Mouse (Mus musculus) embryonic facial prominence, embryonic 10.5 days (tissue): Measurements from ENCODE around the gene Pigq. TPM values are rescaled to one million over a fixed set of nuclear protein-coding genes. Genes with fewer than 3 reads are reported as not detected.

Experiments
- DNase-seq: peaks from one replicate; pipeline ENCODE4 v3.0.0-alpha.2; 2017; ENCODE audit warnings: low spot score
- H3K27ac ChIP-seq: fragments of 300-500 bp; sonication (generic); replicated peaks from 2 replicates; pipeline ENCODE4 v1.5.1; 2016; ENCODE audit warnings: mild to moderate bottlenecking
- H3K27me3 ChIP-seq: fragments of 300-500 bp; sonication (generic); replicated peaks from 2 replicates; pipeline ENCODE4 v1.6.1; 2016; ENCODE audit warnings: low read depth, mild to moderate bottlenecking; ENCODE audit not compliant: poor library complexity, severe bottlenecking
- H3K36me3 ChIP-seq: fragments of 300-500 bp; sonication (generic); replicated peaks from 2 replicates; pipeline ENCODE4 v1.6.1; 2016; ENCODE audit warnings: mild to moderate bottlenecking, moderate library complexity
- H3K4me1 ChIP-seq: fragments of 300-500 bp; sonication (generic); 2 replicates; pipeline ENCODE4 v1.6.1; 2016
- H3K4me3 ChIP-seq: fragments of 300-500 bp; sonication (generic); 2 replicates; pipeline ENCODE4 v1.5.1; 2016; ENCODE audit warnings: mild to moderate bottlenecking, moderate library complexity
- H3K9me3 ChIP-seq: fragments of 300-500 bp; sonication (generic); 2 replicates; pipeline ENCODE4 v1.6.1; 2016; ENCODE audit warnings: mild to moderate bottlenecking
- WGBS: fragments of 180-500 bp; shearing (Covaris S2); methylation state at CpG from one replicate; pipeline ENCODE4 v1.1.7; 2016; 5-methylcytosine and 5-hydroxymethylcytosine counted together
- polyA plus RNA-seq: library from polyadenylated mRNA; unstranded; fragments of >200 nt; fragmentation: Nextera tagmentation; extraction: Ambion mirVana; gene quantifications from 2 replicates; pipeline ENCODE4 v1.2.1, GENCODE M21; 2016

Pigq gene
- polyA plus RNA-seq, 1 experiment from 2014 or later, result 62.9 TPM

GRCm38 (mm10) chr17:25955736-25956135 is 11.0 kb upstream of the Pigq start:
- Histone ChIP-seq H3K4me1 (peaks cover 35% of the 10 kb centered on the region), H3K27me3 (peaks cover 45% of the 10 kb centered on the region), H3K4me3 (no peak overlapping the region), H3K9me3 (no peaks in the 10 kb centered on the region), H3K27ac (no peak overlapping the region), H3K36me3 (peaks cover 42% of the 10 kb centered on the region)
- DNase-seq, result no peak
- WGBS, result 67% methylated on average over 3 of the region's 3 CpGs

GRCm38 (mm10) chr17:25954671-25955070 is 9.9 kb upstream of the Pigq start:
- Histone ChIP-seq H3K36me3 (peaks cover 32% of the 10 kb centered on the region), H3K9me3 (no peaks in the 10 kb centered on the region), H3K27ac (no peak overlapping the region), H3K27me3 (peaks cover 56% of the 10 kb centered on the region), H3K4me3 (no peak overlapping the region), H3K4me1 (peaks cover 40% of the 10 kb centered on the region)
- 79% methylated on average over 2 of the region's 2 CpGs for WGBS
- DNase-seq, result no peak

GRCm38 (mm10) chr17:25953161-25953560 is 8.4 kb upstream of the Pigq start:
- DNase-seq, result no peak
- H3K27me3 ChIP-seq, result peaks cover 59% of the 10 kb centered on the region
- H3K9me3 ChIP-seq, result no peaks in the 10 kb centered on the region
- H3K27ac ChIP-seq, result no peak overlapping the region
- peaks cover 17% of the 10 kb centered on the region for H3K36me3 ChIP-seq
- peaks cover 40% of the 10 kb centered on the region for H3K4me1 ChIP-seq
- WGBS, result 82% methylated on average over 5 of the region's 5 CpGs
- no peak overlapping the region for H3K4me3 ChIP-seq

GRCm38 (mm10) chr17:25951803-25952623 is 7.3 kb upstream of the Pigq start, which contains the start of gene A930017K11Rik:
TSS of gene A930017K11Rik (minus strand) at chr17:25952565.
- DNase-seq, result peak; percentile 53
- peaks cover 5% of the 10 kb centered on the region; the same call in 1 of the 2 replicates for H3K36me3 ChIP-seq
- WGBS, result 1% methylated on average over 58 of the region's 58 CpGs
- H3K4me3 ChIP-seq, result peak within 1 kb of the TSS; percentile 60
- H3K9me3 ChIP-seq, result no peaks in the 10 kb centered on the region
- peak within 1 kb of the TSS; percentile 44; the same call in 1 of the 2 replicates for H3K27ac ChIP-seq
- H3K27me3 ChIP-seq, result peaks cover 59% of the 10 kb centered on the region
- peaks cover 31% of the 10 kb centered on the region for H3K4me1 ChIP-seq

- no peak for DNase-seq
- Histone ChIP-seq H3K9me3 (no peaks in the 10 kb centered on the region), H3K4me3 (peak overlapping the region; percentile 60), H3K27ac (peak overlapping the region; percentile 44; the same call in 1 of the 2 replicates), H3K36me3 (peaks cover 4% of the 10 kb centered on the region; the same call in 1 of the 2 replicates), H3K4me1 (peaks cover 24% of the 10 kb centered on the region), H3K27me3 (peaks cover 59% of the 10 kb centered on the region)
- WGBS, result under 1% methylated on average over 33 of the region's 33 CpGs
These were observed 6.6 kb upstream of the Pigq start for GRCm38 (mm10) chr17:25951225-25951802.

GRCm38 (mm10) chr17:25950706-25951105 is 6.0 kb upstream of the Pigq start:
- DNase-seq, result no peak
- Histone ChIP-seq H3K4me1 (peaks cover 25% of the 10 kb centered on the region), H3K36me3 (no peaks in the 10 kb centered on the region), H3K4me3 (peak overlapping the region; percentile 60), H3K9me3 (no peaks in the 10 kb centered on the region), H3K27me3 (peaks cover 59% of the 10 kb centered on the region), H3K27ac (no peak overlapping the region)
- WGBS, result 10% methylated on average over 3 of the region's 3 CpGs

GRCm38 (mm10) chr17:25949981-25950380 is 5.2 kb upstream of the Pigq start:
- H3K27me3 ChIP-seq, result peaks cover 55% of the 10 kb centered on the region
- H3K4me1 ChIP-seq, result peaks cover 32% of the 10 kb centered on the region
- H3K36me3 ChIP-seq, result no peaks in the 10 kb centered on the region
- no peak for DNase-seq
- no peak overlapping the region for H3K4me3 ChIP-seq
- WGBS, result 80% methylated on average over 5 of the region's 5 CpGs
- no peak overlapping the region for H3K27ac ChIP-seq
- no peaks in the 10 kb centered on the region for H3K9me3 ChIP-seq

GRCm38 (mm10) chr17:25948051-25948450 is 3.3 kb upstream of the Pigq start:
- WGBS, result 82% methylated on average over 8 of the region's 8 CpGs
- H3K36me3 ChIP-seq, result no peaks in the 10 kb centered on the region
- no peak overlapping the region for H3K4me3 ChIP-seq
- DNase-seq, result no peak
- H3K27ac ChIP-seq, result peak overlapping the region; percentile 71; the same call in 1 of the 2 replicates
- H3K27me3 ChIP-seq, result peaks cover 36% of the 10 kb centered on the region
- H3K4me1 ChIP-seq, result peaks cover 46% of the 10 kb centered on the region
- no peaks in the 10 kb centered on the region for H3K9me3 ChIP-seq

- Histone ChIP-seq H3K36me3 (no peaks in the 10 kb centered on the region), H3K4me1 (peaks cover 49% of the 10 kb centered on the region), H3K27me3 (peaks cover 32% of the 10 kb centered on the region), H3K4me3 (no peak overlapping the region), H3K9me3 (no peaks in the 10 kb centered on the region), H3K27ac (peak overlapping the region; percentile 71)
- DNase-seq, result no peak
- 86% methylated on average over 4 of the region's 4 CpGs for WGBS
These were observed 2.8 kb upstream of the Pigq start for GRCm38 (mm10) chr17:25947576-25947975.

- H3K4me3 ChIP-seq, result peak overlapping the region; percentile 11; the same call in 1 of the 2 replicates
- DNase-seq, result no peak
- no peaks in the 10 kb centered on the region for H3K9me3 ChIP-seq
- H3K4me1 ChIP-seq, result peaks cover 51% of the 10 kb centered on the region
- no peaks in the 10 kb centered on the region for H3K36me3 ChIP-seq
- peaks cover 25% of the 10 kb centered on the region for H3K27me3 ChIP-seq
- WGBS, result 82% methylated on average over 8 of the region's 8 CpGs
- no peak overlapping the region for H3K27ac ChIP-seq
These were observed 2.2 kb upstream of the Pigq start for GRCm38 (mm10) chr17:25946891-25947290.

- Histone ChIP-seq H3K27ac (no peak overlapping the region; the same call in 1 of the 2 replicates), H3K36me3 (no peaks in the 10 kb centered on the region), H3K27me3 (peaks cover 19% of the 10 kb centered on the region), H3K9me3 (no peaks in the 10 kb centered on the region), H3K4me3 (no peak overlapping the region), H3K4me1 (peaks cover 49% of the 10 kb centered on the region)
- DNase-seq, result no peak
- WGBS, result 75% methylated on average over 7 of the region's 7 CpGs
These were observed 1.6 kb upstream of the Pigq start for GRCm38 (mm10) chr17:25946349-25946748.

GRCm38 (mm10) chr17:25945517-25946155 is 900 bp upstream of the Pigq start:
- WGBS, result 62% methylated on average over 9 of the region's 9 CpGs
- Histone ChIP-seq H3K36me3 (no peaks in the 10 kb centered on the region), H3K4me3 (no peak overlapping the region), H3K9me3 (no peaks in the 10 kb centered on the region), H3K27me3 (peaks cover 12% of the 10 kb centered on the region), H3K4me1 (peaks cover 50% of the 10 kb centered on the region), H3K27ac (peak overlapping the region; percentile 45)
- DNase-seq, result no peak
